Mouse (Mus musculus) liver, postnatal 0 days (tissue): ENCODE data around the gene Abca4.

ENCODE experiments used
- CTCF ChIP-seq: sonication (generic); IDR thresholded peaks from 2 replicates; pipeline ENCODE4 v1.5.1; 2016; ENCODE audit warnings: antibody characterized with exemption, low read depth
- EP300 ChIP-seq: IDR thresholded peaks from 2 replicates; pipeline ENCODE4 v1.6.1; 2016; ENCODE audit warnings: antibody characterized with exemption, low read depth, mild to moderate bottlenecking

DNA sequence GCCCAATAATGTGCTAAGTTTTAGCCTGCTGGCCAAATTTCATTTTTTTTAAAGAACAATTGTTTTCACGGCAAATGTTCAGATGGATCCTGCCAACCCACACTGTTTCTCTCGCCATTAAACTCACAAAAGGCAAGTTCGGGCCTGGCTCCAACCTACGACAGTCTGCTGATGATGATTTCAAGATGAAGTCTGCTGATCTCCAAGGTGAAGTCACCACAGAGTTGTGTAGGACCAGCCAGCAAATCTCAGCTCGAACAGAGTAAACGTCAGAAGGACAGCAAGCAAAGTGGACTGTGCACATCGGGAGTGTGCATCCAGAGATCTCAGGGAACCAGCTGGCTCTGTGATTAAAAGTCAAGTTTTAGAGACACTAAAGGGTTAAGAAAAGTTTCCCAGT lies 166.6 kb downstream of the Abca4 start:
- TF ChIP-seq CTCF (no peak), EP300 (no peak)
